Mouse (Mus musculus): Measurements from ENCODE around the gene Pkd1l3. TPM values are rescaled to one million over a fixed set of nuclear protein-coding genes. Genes with fewer than 3 reads are reported as not detected.
A peak's percentile ranks its signal among the peaks of the same experiment; 100 is the strongest.

Gene Pkd1l3
- polyA plus RNA-seq, 1 experiment from 2014 or later = 0.28 TPM

DNA sequence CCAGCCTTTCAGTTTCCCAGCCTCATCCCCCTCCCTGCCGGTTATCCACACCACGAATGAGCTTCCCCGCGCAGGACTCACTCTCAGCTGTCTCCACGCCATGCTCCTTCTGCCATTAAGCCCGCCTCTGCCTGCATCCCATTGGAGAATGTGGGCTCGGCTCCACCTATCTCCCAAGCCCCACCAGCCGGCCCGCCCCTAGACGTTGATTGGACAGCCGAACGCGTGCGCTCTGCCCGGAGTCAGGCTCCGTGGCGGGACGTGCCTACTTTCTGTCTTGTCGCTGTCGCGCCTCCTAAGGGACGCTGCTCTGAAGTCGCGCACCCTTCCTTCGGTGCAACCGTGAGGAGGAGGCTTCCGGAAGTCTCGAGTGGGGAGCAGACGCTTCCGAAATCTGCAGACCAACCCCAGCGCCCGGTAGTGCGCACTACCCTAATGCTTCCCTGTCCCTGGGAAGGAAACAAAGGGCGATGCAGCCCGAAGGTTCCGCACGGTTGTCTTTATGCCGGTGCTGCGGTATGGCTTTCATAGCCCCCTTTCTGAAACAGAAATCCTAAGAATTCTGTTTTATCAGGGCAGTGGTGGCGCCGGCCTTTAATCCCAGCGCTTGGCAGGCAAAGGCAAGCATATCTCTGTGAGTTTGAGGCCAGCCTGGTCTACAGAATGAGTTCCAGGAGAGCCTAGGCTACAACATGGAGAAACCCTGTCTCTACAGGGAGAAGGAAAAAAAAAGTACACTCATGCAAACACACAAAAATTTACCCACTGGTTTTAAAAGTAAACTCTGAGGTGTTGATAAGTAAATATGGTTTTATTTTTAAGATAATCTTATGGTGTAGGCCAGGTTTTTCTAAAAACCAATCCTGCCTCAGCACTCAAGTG is 5.8 kb upstream of the Pkd1l3 start, which contains the start of gene Dhodh:
TSS of gene Dhodh (minus strand) at position 403 of the 882 bp plus-strand sequence.
- peak within 1 kb of the TSS; percentile 89 for H3K27ac ChIP-seq (ENCODE audit: low read depth, low read length)
- H3K9ac ChIP-seq (ENCODE audit: low read depth, low read length) = peak within 1 kb of the TSS; percentile 48
- peak; percentile 99 for ATAC-seq (ENCODE audit: low FRiP score, low TSS enrichment)
- peak within 1 kb of the TSS; percentile 57 for H3K4me3 ChIP-seq (ENCODE audit: low read length)
- peak within 1 kb of the TSS; percentile 67 for H3K4me2 ChIP-seq (replicated peaks; ENCODE audit: low read depth, low read length)
- H3K4me1 ChIP-seq (ENCODE audit: control insufficient read depth, insufficient read depth, low read length) = peaks cover 11% of the 10 kb centered on the region
- no peaks in the 10 kb centered on the region for H3K9me3 ChIP-seq (ENCODE audit: control insufficient read depth, low read length)
- WGBS = under 1% methylated on average over 42 of the region's 42 CpGs
- peaks cover 21% of the 10 kb centered on the region for H3K36me3 ChIP-seq (ENCODE audit: control insufficient read depth, insufficient read depth, low read length)
- H3K27me3 ChIP-seq (ENCODE audit: control insufficient read depth, insufficient read depth, low read length) = no peaks in the 10 kb centered on the region

DNA sequence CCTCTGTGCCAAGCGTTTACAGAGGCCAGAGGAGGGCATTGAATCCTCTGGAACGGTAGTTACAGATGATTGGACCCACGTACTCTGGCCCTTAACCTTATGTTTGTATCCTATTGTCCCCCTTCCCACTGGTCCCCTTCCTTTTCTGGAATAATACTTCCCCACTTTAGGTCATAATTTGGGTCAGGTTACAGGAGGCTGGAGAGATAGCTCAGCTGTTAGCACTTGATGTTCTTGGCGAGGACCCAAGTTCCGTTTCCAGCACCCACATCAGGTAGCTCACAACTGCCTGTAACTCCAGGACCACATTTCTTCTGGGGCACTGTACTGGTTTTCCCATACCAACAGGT is 5.2 kb upstream of the Pkd1l3 start:
- WGBS = 16% methylated on average over 5 of the region's 5 CpGs
- ATAC-seq (ENCODE audit: low FRiP score, low TSS enrichment) = no peak
- H3K9ac ChIP-seq (ENCODE audit: low read depth, low read length) = peak overlapping the region; percentile 48; the same call in 1 of the 2 replicates

DNA sequence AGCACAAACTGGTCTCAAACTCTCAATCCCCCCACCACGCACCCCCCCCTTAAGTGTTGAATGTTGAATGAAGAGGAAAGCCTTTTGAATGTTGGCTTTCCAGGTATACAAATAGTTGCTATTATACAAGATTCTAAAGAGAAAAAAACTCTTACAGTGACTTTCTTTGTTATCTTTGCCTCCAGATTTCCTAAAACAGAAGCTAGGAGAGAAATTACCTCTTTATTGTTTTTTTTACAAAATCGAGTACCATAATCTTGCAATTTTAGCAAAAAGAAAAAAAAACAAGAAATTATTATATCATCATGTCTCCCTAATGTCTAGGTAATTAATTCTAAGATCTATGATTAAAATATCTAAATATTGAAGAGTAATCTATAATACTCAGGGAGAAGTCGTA is 1.3 kb downstream of the Pkd1l3 start:
- no peak overlapping the region for H3K27ac ChIP-seq (ENCODE audit: low read depth, low read length)
- no peaks in the 10 kb centered on the region for H3K27me3 ChIP-seq (ENCODE audit: control insufficient read depth, insufficient read depth, low read length)
- H3K4me3 ChIP-seq (ENCODE audit: low read length) = no peak overlapping the region
- H3K4me1 ChIP-seq (ENCODE audit: control insufficient read depth, insufficient read depth, low read length) = no peaks in the 10 kb centered on the region
- ATAC-seq (ENCODE audit: low FRiP score, low TSS enrichment) = no peak
- H3K9me3 ChIP-seq (ENCODE audit: control insufficient read depth, low read length) = no peaks in the 10 kb centered on the region
- no peak overlapping the region for H3K4me2 ChIP-seq (replicated peaks; ENCODE audit: low read depth, low read length)
- 87% methylated on average over 3 of the region's 3 CpGs for WGBS
- H3K9ac ChIP-seq (ENCODE audit: low read depth, low read length) = no peak overlapping the region
- no peaks in the 10 kb centered on the region for H3K36me3 ChIP-seq (ENCODE audit: control insufficient read depth, insufficient read depth, low read length)

More for the DNA sequence above, 5.2 kb upstream of the Pkd1l3 start:
- H3K27me3 ChIP-seq (ENCODE audit: control insufficient read depth, insufficient read depth, low read length) = no peaks in the 10 kb centered on the region
- no peaks in the 10 kb centered on the region for H3K9me3 ChIP-seq (ENCODE audit: control insufficient read depth, low read length)
- peak overlapping the region; percentile 89 for H3K27ac ChIP-seq (ENCODE audit: low read depth, low read length)
- peaks cover 11% of the 10 kb centered on the region for H3K4me1 ChIP-seq (ENCODE audit: control insufficient read depth, insufficient read depth, low read length)
- peak overlapping the region; percentile 45 for H3K4me2 ChIP-seq (replicated peaks; ENCODE audit: low read depth, low read length)
- H3K4me3 ChIP-seq (ENCODE audit: low read length) = peak overlapping the region; percentile 57
- H3K36me3 ChIP-seq (ENCODE audit: control insufficient read depth, insufficient read depth, low read length) = peaks cover 15% of the 10 kb centered on the region

DNA sequence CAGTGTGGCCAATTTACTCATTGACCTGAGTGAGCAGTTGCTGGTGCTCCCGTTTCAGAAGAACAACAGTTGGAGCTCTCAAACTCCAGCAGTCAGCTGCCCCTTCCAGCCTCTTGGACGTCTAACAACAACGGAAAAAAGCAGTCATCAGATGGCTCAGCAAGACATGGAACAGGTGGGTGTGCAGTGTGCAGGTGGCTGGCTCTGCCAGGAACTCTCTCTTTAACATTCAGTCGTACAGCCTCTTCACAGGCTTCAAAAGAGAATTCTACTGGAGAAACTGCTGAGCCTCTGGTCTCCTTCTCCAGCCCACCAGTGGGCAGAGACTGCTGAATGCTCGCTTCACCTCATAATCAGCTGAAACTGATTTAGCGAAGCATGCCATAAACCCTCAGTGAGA is 14.3 kb downstream of the Pkd1l3 start:
- Histone ChIP-seq H3K27ac (ENCODE audit: low read depth, low read length) (no peak overlapping the region), H3K36me3 (ENCODE audit: control insufficient read depth, insufficient read depth, low read length) (no peaks in the 10 kb centered on the region), H3K4me1 (ENCODE audit: control insufficient read depth, insufficient read depth, low read length) (no peaks in the 10 kb centered on the region), H3K4me2 (replicated peaks; ENCODE audit: low read depth, low read length) (no peak overlapping the region), H3K9me3 (ENCODE audit: control insufficient read depth, low read length) (no peaks in the 10 kb centered on the region), H3K4me3 (ENCODE audit: low read length) (no peak overlapping the region), H3K27me3 (ENCODE audit: control insufficient read depth, insufficient read depth, low read length) (no peaks in the 10 kb centered on the region), H3K9ac (ENCODE audit: low read depth, low read length) (no peak overlapping the region)
- no peak for ATAC-seq (ENCODE audit: low FRiP score, low TSS enrichment)
- WGBS = 65% methylated on average over 6 of the region's 6 CpGs

DNA sequence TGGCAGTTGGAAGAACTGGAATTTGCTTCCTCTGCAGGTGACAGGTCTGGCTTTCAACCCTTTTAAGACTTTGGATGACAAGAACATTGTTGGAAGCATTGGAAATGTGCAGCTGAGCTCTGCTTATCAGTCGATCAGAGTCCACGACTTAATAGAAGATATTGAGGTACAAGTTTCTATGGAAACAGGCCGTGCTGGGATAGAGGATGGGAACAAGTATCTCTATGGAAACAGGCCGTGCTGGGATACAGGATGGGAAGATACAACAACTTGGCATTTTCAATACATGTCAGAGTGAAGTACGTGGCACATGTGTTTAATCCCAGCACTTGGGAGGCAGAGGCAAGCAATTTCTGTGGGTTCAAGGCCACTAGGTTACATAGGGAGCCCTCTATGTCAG is 18.2 kb downstream of the Pkd1l3 start:
- no peaks in the 10 kb centered on the region for H3K36me3 ChIP-seq (ENCODE audit: control insufficient read depth, insufficient read depth, low read length)
- no peaks in the 10 kb centered on the region for H3K9me3 ChIP-seq (ENCODE audit: control insufficient read depth, low read length)
- H3K27me3 ChIP-seq (ENCODE audit: control insufficient read depth, insufficient read depth, low read length) = no peaks in the 10 kb centered on the region
- H3K4me2 ChIP-seq (replicated peaks; ENCODE audit: low read depth, low read length) = no peak overlapping the region
- H3K9ac ChIP-seq (ENCODE audit: low read depth, low read length) = no peak overlapping the region
- H3K27ac ChIP-seq (ENCODE audit: low read depth, low read length) = no peak overlapping the region
- 86% methylated on average over 5 of the region's 5 CpGs for WGBS
- no peak for ATAC-seq (ENCODE audit: low FRiP score, low TSS enrichment)
- no peaks in the 10 kb centered on the region for H3K4me1 ChIP-seq (ENCODE audit: control insufficient read depth, insufficient read depth, low read length)
- H3K4me3 ChIP-seq (ENCODE audit: low read length) = no peak overlapping the region

DNA sequence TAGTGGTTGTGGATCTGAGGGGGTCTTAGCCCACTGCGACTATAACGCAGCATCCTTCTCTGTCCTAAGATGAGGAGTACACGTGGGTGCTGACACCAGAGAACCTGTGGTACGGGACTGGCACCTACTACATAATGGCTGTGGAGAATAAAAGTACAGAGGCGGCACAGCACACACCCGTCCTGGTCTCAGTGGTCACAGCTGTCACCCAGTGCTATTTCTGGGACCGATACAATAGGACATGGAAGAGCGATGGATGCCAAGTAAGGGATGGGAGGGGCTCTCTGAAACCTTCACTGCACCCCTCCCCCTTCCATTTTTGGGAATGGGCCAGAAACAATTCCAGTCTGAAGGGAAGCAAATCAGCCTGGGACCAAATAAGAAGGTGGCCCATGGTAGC is 20.8 kb downstream of the Pkd1l3 start:
- no peak for ATAC-seq (ENCODE audit: low FRiP score, low TSS enrichment)
- no peak overlapping the region for H3K9ac ChIP-seq (ENCODE audit: low read depth, low read length)
- H3K27ac ChIP-seq (ENCODE audit: low read depth, low read length) = no peak overlapping the region
- H3K9me3 ChIP-seq (ENCODE audit: control insufficient read depth, low read length) = no peaks in the 10 kb centered on the region
- H3K4me3 ChIP-seq (ENCODE audit: low read length) = no peak overlapping the region
- H3K27me3 ChIP-seq (ENCODE audit: control insufficient read depth, insufficient read depth, low read length) = no peaks in the 10 kb centered on the region
- H3K36me3 ChIP-seq (ENCODE audit: control insufficient read depth, insufficient read depth, low read length) = no peaks in the 10 kb centered on the region
- H3K4me2 ChIP-seq (replicated peaks; ENCODE audit: low read depth, low read length) = no peak overlapping the region
- 91% methylated on average over 8 of the region's 8 CpGs for WGBS
- no peaks in the 10 kb centered on the region for H3K4me1 ChIP-seq (ENCODE audit: control insufficient read depth, insufficient read depth, low read length)

DNA sequence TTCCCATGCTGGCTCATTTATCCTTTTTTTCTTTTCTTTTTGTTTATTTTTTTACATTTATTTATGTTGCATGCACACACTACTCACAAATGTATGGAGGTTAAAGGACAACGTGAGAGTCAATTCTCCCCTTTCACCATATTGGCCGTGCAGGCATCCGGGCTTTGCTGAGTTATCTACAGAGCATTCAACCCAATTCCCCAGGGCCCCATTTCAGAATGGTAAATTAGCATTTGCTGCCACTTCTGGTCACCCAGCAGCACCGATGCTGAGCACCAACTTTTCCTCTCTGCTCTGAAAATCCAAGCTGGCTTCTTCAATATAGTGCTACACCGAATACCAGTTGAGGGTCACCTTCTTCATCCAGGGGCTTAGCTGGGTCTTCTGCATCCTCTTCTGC is 24.5 kb downstream of the Pkd1l3 start:
- Histone ChIP-seq H3K27ac (ENCODE audit: low read depth, low read length) (no peak overlapping the region), H3K27me3 (ENCODE audit: control insufficient read depth, insufficient read depth, low read length) (no peaks in the 10 kb centered on the region), H3K9me3 (ENCODE audit: control insufficient read depth, low read length) (no peaks in the 10 kb centered on the region), H3K36me3 (ENCODE audit: control insufficient read depth, insufficient read depth, low read length) (no peaks in the 10 kb centered on the region), H3K4me2 (replicated peaks; ENCODE audit: low read depth, low read length) (no peak overlapping the region), H3K9ac (ENCODE audit: low read depth, low read length) (no peak overlapping the region), H3K4me1 (ENCODE audit: control insufficient read depth, insufficient read depth, low read length) (no peaks in the 10 kb centered on the region), H3K4me3 (ENCODE audit: low read length) (no peak overlapping the region)
- WGBS = 72% methylated on average over 5 of the region's 5 CpGs
- no peak for ATAC-seq (ENCODE audit: low FRiP score, low TSS enrichment)

DNA sequence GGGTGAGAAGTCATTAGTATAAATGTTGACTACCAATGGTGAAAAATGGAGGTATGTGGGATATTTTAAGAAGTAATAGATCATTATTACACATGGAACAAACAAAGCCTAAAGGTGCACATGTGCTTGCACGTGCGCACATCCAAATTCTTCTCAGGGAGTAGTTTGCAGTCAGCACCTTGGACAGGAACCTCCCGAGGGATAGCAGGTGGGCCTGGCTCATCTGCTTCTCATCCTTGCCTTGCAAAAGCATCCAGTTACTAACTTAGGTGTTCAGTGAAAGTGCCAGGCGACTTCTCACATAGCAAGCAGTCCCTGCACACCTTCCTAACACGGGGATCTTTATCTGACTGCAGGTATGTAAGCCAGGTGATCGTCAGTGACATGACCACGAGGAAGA is 26.1 kb downstream of the Pkd1l3 start:
- Histone ChIP-seq H3K36me3 (ENCODE audit: control insufficient read depth, insufficient read depth, low read length) (no peaks in the 10 kb centered on the region), H3K4me1 (ENCODE audit: control insufficient read depth, insufficient read depth, low read length) (no peaks in the 10 kb centered on the region), H3K9me3 (ENCODE audit: control insufficient read depth, low read length) (no peaks in the 10 kb centered on the region), H3K9ac (ENCODE audit: low read depth, low read length) (no peak overlapping the region), H3K27ac (ENCODE audit: low read depth, low read length) (no peak overlapping the region), H3K4me3 (ENCODE audit: low read length) (no peak overlapping the region), H3K4me2 (replicated peaks; ENCODE audit: low read depth, low read length) (no peak overlapping the region), H3K27me3 (ENCODE audit: control insufficient read depth, insufficient read depth, low read length) (no peaks in the 10 kb centered on the region)
- WGBS = 64% methylated on average over 7 of the region's 7 CpGs
- no peak for ATAC-seq (ENCODE audit: low FRiP score, low TSS enrichment)

DNA sequence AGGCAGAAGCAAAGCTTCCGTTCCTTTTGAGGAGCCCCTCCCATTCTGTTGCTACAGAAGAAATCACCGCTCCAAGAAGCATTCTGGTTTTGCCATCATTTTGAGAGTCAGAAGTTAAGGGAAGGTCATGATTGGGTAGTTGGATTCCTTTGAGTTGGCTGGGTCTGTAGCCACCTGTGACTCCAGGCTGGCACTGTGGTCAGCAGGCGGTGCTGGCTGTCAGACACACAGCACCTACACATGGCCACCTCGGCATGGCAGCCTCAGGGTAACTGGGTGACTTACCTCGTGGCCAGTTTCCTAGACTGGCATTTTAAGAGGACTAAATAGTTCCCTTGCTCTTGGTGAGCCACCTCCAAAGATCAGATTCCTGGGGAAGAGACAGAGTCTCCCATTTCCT is 26.9 kb downstream of the Pkd1l3 start:
- Histone ChIP-seq H3K4me1 (ENCODE audit: control insufficient read depth, insufficient read depth, low read length) (no peaks in the 10 kb centered on the region), H3K9me3 (ENCODE audit: control insufficient read depth, low read length) (no peaks in the 10 kb centered on the region), H3K36me3 (ENCODE audit: control insufficient read depth, insufficient read depth, low read length) (no peaks in the 10 kb centered on the region), H3K4me2 (replicated peaks; ENCODE audit: low read depth, low read length) (no peak overlapping the region), H3K4me3 (ENCODE audit: low read length) (no peak overlapping the region), H3K27ac (ENCODE audit: low read depth, low read length) (no peak overlapping the region), H3K27me3 (ENCODE audit: control insufficient read depth, insufficient read depth, low read length) (no peaks in the 10 kb centered on the region), H3K9ac (ENCODE audit: low read depth, low read length) (no peak overlapping the region)
- ATAC-seq (ENCODE audit: low FRiP score, low TSS enrichment) = no peak
- WGBS = 75% methylated on average over 5 of the region's 5 CpGs

Data from kidney, embryonic 14.5 days (tissue).